Mouse (Mus musculus): Measurements from ENCODE around the gene Trim2. TPM values are rescaled to one million over a fixed set of nuclear protein-coding genes. Genes with fewer than 3 reads are reported as not detected.

Gene Trim2
- total and polyA plus RNA-seq, 3 experiments: 2.4 to 3.3 (median 2.5) TPM

GRCm38 (mm10) chr3:84219720-84220273, 86.9 kb downstream of the Trim2 start (continued):
- TF ChIP-seq TCF12 (IDR thresholded peaks at IDR 0.05; ENCODE audit: low read depth, low read length): no peak; the same call in 1 of the 2 replicates
- peak; percentile 94 for TF ChIP-seq ZNF384 (IDR thresholded peaks at IDR 0.05; ENCODE audit: low read depth, low read length)
- TF ChIP-seq UBTF (IDR thresholded peaks at IDR 0.05; ENCODE audit: low read depth, low read length): no peak
- no peak for TF ChIP-seq RCOR1 (conservative IDR thresholded peaks at IDR 0.05; ENCODE audit: low read depth, low read length)
- TF ChIP-seq KAT2A (IDR thresholded peaks at IDR 0.05; ENCODE audit: insufficient replicate concordance, low read length): no peak
- TF ChIP-seq ZKSCAN1 (IDR thresholded peaks at IDR 0.05; ENCODE audit: borderline replicate concordance, low read depth, low read length): no peak
- no peak for TF ChIP-seq GABPA (IDR thresholded peaks at IDR 0.05; ENCODE audit: insufficient replicate concordance, low read depth, low read length)
- TF ChIP-seq HCFC1 (IDR thresholded peaks at IDR 0.05; ENCODE audit: low read depth, low read length): peak; percentile 9; the same call in 1 of the 2 replicates
- TF ChIP-seq CHD1 (IDR thresholded peaks at IDR 0.05; ENCODE audit: low read depth, low read length): 0 out of 2 replicates have a peak, but pooled peaks have one; percentile 53
- peak; percentile 52; the same call in 1 of the 2 replicates for TF ChIP-seq CHD2 (IDR thresholded peaks at IDR 0.05; ENCODE audit: low read length)
- no peak for TF ChIP-seq TBP (conservative IDR thresholded peaks at IDR 0.05; ENCODE audit: low read depth, low read length)

GRCm38 (mm10) chr3:84219166-84219710, 87.4 kb downstream of the Trim2 start:
- in situ Hi-C loops (cut with MboI; ENCODE audit: low pct_ligation_motif_present, low pct_unique_long_range_greater_than_20kb, low sequenced_read_pairs): loop anchor here (5.0 kb wide), 1 partner anchor 37 kb away; no protein-coding TSS in a partner anchor
- dilution Hi-C loops (cut with MboI; ENCODE audit: extremely low pct_ligation_motif_present, extremely low pct_unique_long_range_greater_than_20kb, low sequenced_read_pairs): no loop called here
- peak overlapping the region; percentile 92 for H3K4me2 ChIP-seq (ENCODE audit: insufficient read depth, low read depth, poor library complexity, severe bottlenecking)

More at GRCm38 (mm10) chr3:84219166-84219710, 87.4 kb downstream of the Trim2 start:
- Histone ChIP-seq H3K36me3 (replicated peaks in 1 of 2; ENCODE audit: control insufficient read depth in 1 of 2, insufficient read depth in 1 of 2, low read length in 1 of 2) (peaks cover 0 to 2% of the 10 kb centered on the region in 2 experiments), H3K4me1 (ENCODE audit: control insufficient read depth in 1 of 2, insufficient read depth in 2 of 2) (peaks cover 6 to 34% of the 10 kb centered on the region in 2 experiments), H3K27me3 (replicated peaks) (no peaks in the 10 kb centered on the region), H3K4me3 (replicated peaks in 1 of 3; ENCODE audit: low read depth in 2 of 3, low read length in 2 of 3, poor library complexity in 1 of 3) (peak overlapping the region in 2 of 3 experiments; percentile 47 to 60), H3K27ac (ENCODE audit: insufficient read depth, low read depth) (no peak overlapping the region; the same call in 1 of the 2 replicates), H3K9ac (ENCODE audit: insufficient read depth, low read depth) (peak overlapping the region; percentile 76), H3K79me2 (replicated peaks; ENCODE audit: control insufficient read depth, extremely low read depth, insufficient read depth, poor library complexity, severe bottlenecking) (no peaks in the 10 kb centered on the region), H3K9me3 (replicated peaks; ENCODE audit: low read length) (no peaks in the 10 kb centered on the region)
- peak; percentile 57; the same call in 1 of the 2 replicates for TF ChIP-seq TBP (conservative IDR thresholded peaks at IDR 0.05; ENCODE audit: low read depth, low read length)
- TF ChIP-seq JUND (conservative IDR thresholded peaks at IDR 0.05; ENCODE audit: low read depth, low read length): no peak
- TF ChIP-seq MXI1 (IDR thresholded peaks at IDR 0.05; ENCODE audit: low read depth, low read length): 0 out of 2 replicates have a peak, but pooled peaks have one; percentile 30
- TF ChIP-seq ELF1 (IDR thresholded peaks at IDR 0.05; ENCODE audit: low read depth, low read length): peak; percentile 39; the same call in 1 of the 2 replicates
- no peak for TF ChIP-seq IRF4 (IDR thresholded peaks at IDR 0.05; ENCODE audit: low read depth, low read length)
- peak; percentile 8 for TF ChIP-seq RAD21 (IDR thresholded peaks at IDR 0.05; ENCODE audit: low read depth, low read length)
- TF ChIP-seq MAZ (IDR thresholded peaks at IDR 0.05; ENCODE audit: low read depth, low read length): 0 out of 2 replicates have a peak, but pooled peaks have one; percentile 3
- no peak for TF ChIP-seq NELFE (IDR thresholded peaks at IDR 0.05; ENCODE audit: low read depth, low read length)
- TF ChIP-seq HCFC1 (IDR thresholded peaks at IDR 0.05; ENCODE audit: low read depth, low read length): no peak
- TF ChIP-seq ZMIZ1 (IDR thresholded peaks at IDR 0.05; ENCODE audit: low read depth, low read length): no peak
- peak in 1 of 2 experiments; percentile 50; a peak in 2 of 4 replicates for TF ChIP-seq CTCF (conservative IDR thresholded peaks at IDR 0.05 in 1 of 2, IDR thresholded peaks at IDR 0.05 in 1 of 2; ENCODE audit: low read depth in 2 of 2, low read length in 2 of 2)
- TF ChIP-seq RCOR1 (conservative IDR thresholded peaks at IDR 0.05; ENCODE audit: low read depth, low read length): no peak
- TF ChIP-seq ETS1 (conservative IDR thresholded peaks at IDR 0.05; ENCODE audit: low read depth, low read length): peak; percentile 69
- peak; percentile 70 for TF ChIP-seq BHLHE40 (IDR thresholded peaks at IDR 0.05; ENCODE audit: low read depth, low read length)
- TF ChIP-seq MAX (IDR thresholded peaks at IDR 0.05; ENCODE audit: low read length): no peak
- 0 out of 2 replicates have a peak, but pooled peaks have one; percentile 34 for TF ChIP-seq POLR2A (IDR thresholded peaks at IDR 0.05; ENCODE audit: low read depth, low read length)
- peak; percentile 81 for DNase-seq (ENCODE audit: extremely low read depth)

Measured in CH12.LX (cell line).